Mouse (Mus musculus): Measurements from ENCODE around the gene Vapb. TPM values are rescaled to one million over a fixed set of nuclear protein-coding genes. Genes with fewer than 3 reads are reported as not detected.
A peak's percentile ranks its signal among the peaks of the same experiment; 100 is the strongest.

Vapb gene
- total RNA-seq (2014; rRNA removed; ENCODE audit: low replicate concordance) (25.8 and 26.8 TPM in 2 replicates), polyA plus RNA-seq (2015; fragmentation: Nextera tagmentation; extraction: Ambion mirVana) (11.2 and 11.9 TPM in 2 replicates)

- peaks cover 9% of the 10 kb centered on the region; the same call in 1 of the 2 replicates for H3K4me1 ChIP-seq (ENCODE audit: control insufficient read depth, insufficient read depth)
- DNase-seq (ENCODE audit: low spot score) = peak; percentile 97
- under 1% methylated on average over 70 of the region's 70 CpGs for WGBS
- peak; percentile 100 for ATAC-seq (ENCODE audit: insufficient read depth, low read depth)
- no peaks in the 10 kb centered on the region for H3K36me3 ChIP-seq (replicated peaks; ENCODE audit: control insufficient read depth, insufficient read depth, low read length)
- TF ChIP-seq EP300 (IDR thresholded peaks at IDR 0.05; ENCODE audit: low read depth) (no peak), CTCF (IDR thresholded peaks at IDR 0.05; ENCODE audit: low read depth) (peak; percentile 21; the same call in 1 of the 2 replicates)
- H3K9ac ChIP-seq (replicated peaks; ENCODE audit: low read depth, low read length) = peak within 1 kb of the TSS; percentile 80
- H3K9me3 ChIP-seq (replicated peaks; ENCODE audit: control insufficient read depth, low read length) = no peaks in the 10 kb centered on the region
- peak within 1 kb of the TSS; percentile 83 for H3K4me2 ChIP-seq (ENCODE audit: low read depth, low read length)
- no peaks in the 10 kb centered on the region for H3K27me3 ChIP-seq (ENCODE audit: control insufficient read depth, insufficient read depth, low read length)
- H3K27ac ChIP-seq (ENCODE audit: low read depth) = peak within 1 kb of the TSS; percentile 70
- peak within 1 kb of the TSS; percentile 91 for H3K4me3 ChIP-seq (ENCODE audit: low read depth, low read length)
Observed at GRCm38 (mm10) chr2:173737222-173737989, at the start of gene Vapb. Vapb (plus strand) TSS chr2:173737511.

- Histone ChIP-seq H3K36me3 (replicated peaks; ENCODE audit: control insufficient read depth, insufficient read depth, low read length) (peaks cover 26% of the 10 kb centered on the region), H3K4me1 (ENCODE audit: control insufficient read depth, insufficient read depth) (0 out of 2 replicates have a peak, but pooled peaks cover 2% of the 10 kb centered on the region), H3K9ac (replicated peaks; ENCODE audit: low read depth, low read length) (no peak overlapping the region), H3K9me3 (replicated peaks; ENCODE audit: control insufficient read depth, low read length) (no peaks in the 10 kb centered on the region), H3K27ac (ENCODE audit: low read depth) (no peak overlapping the region), H3K27me3 (ENCODE audit: control insufficient read depth, insufficient read depth, low read length) (no peaks in the 10 kb centered on the region), H3K4me2 (ENCODE audit: low read depth, low read length) (no peak overlapping the region), H3K4me3 (ENCODE audit: low read depth, low read length) (no peak overlapping the region)
- ATAC-seq (ENCODE audit: insufficient read depth, low read depth) = no peak
- TF ChIP-seq EP300 (IDR thresholded peaks at IDR 0.05; ENCODE audit: low read depth) (no peak), CTCF (IDR thresholded peaks at IDR 0.05; ENCODE audit: low read depth) (no peak)
- no peak for DNase-seq (ENCODE audit: low spot score)
Observed at GRCm38 (mm10) chr2:173689835-173690234, 47.5 kb upstream of the Vapb start.

GRCm38 (mm10) chr2:173691748-173692147 is 45.6 kb upstream of the Vapb start:
- DNase-seq (ENCODE audit: low spot score) = no peak
- 0 out of 2 replicates have a peak, but pooled peaks cover 2% of the 10 kb centered on the region for H3K4me1 ChIP-seq (ENCODE audit: control insufficient read depth, insufficient read depth)
- no peak for ATAC-seq (ENCODE audit: insufficient read depth, low read depth)
- H3K4me3 ChIP-seq (ENCODE audit: low read depth, low read length) = no peak overlapping the region
- H3K9ac ChIP-seq (replicated peaks; ENCODE audit: low read depth, low read length) = no peak overlapping the region
- WGBS = 76% methylated on average over 6 of the region's 6 CpGs
- H3K9me3 ChIP-seq (replicated peaks; ENCODE audit: control insufficient read depth, low read length) = no peaks in the 10 kb centered on the region
- no peaks in the 10 kb centered on the region for H3K27me3 ChIP-seq (ENCODE audit: control insufficient read depth, insufficient read depth, low read length)
- TF ChIP-seq CTCF (IDR thresholded peaks at IDR 0.05; ENCODE audit: low read depth) = no peak
- TF ChIP-seq EP300 (IDR thresholded peaks at IDR 0.05; ENCODE audit: low read depth) = no peak
- peaks cover 43% of the 10 kb centered on the region for H3K36me3 ChIP-seq (replicated peaks; ENCODE audit: control insufficient read depth, insufficient read depth, low read length)
- H3K27ac ChIP-seq (ENCODE audit: low read depth) = no peak overlapping the region
- H3K4me2 ChIP-seq (ENCODE audit: low read depth, low read length) = no peak overlapping the region

- Histone ChIP-seq H3K4me2 (ENCODE audit: low read depth, low read length) (no peak overlapping the region), H3K36me3 (replicated peaks; ENCODE audit: control insufficient read depth, insufficient read depth, low read length) (peaks cover 51% of the 10 kb centered on the region)
- 41% methylated on average over 2 of the region's 2 CpGs for WGBS
Observed at GRCm38 (mm10) chr2:173692693-173693092, 44.6 kb upstream of the Vapb start.

GRCm38 (mm10) chr2:173698850-173699249 is 38.5 kb upstream of the Vapb start:
- Histone ChIP-seq H3K9ac (replicated peaks; ENCODE audit: low read depth, low read length) (no peak overlapping the region), H3K4me3 (ENCODE audit: low read depth, low read length) (no peak overlapping the region), H3K4me2 (ENCODE audit: low read depth, low read length) (no peak overlapping the region), H3K27ac (ENCODE audit: low read depth) (no peak overlapping the region), H3K9me3 (replicated peaks; ENCODE audit: control insufficient read depth, low read length) (no peaks in the 10 kb centered on the region), H3K36me3 (replicated peaks; ENCODE audit: control insufficient read depth, insufficient read depth, low read length) (peaks cover 78% of the 10 kb centered on the region), H3K4me1 (ENCODE audit: control insufficient read depth, insufficient read depth) (peaks cover 15% of the 10 kb centered on the region; the same call in 1 of the 2 replicates), H3K27me3 (ENCODE audit: control insufficient read depth, insufficient read depth, low read length) (no peaks in the 10 kb centered on the region)
- DNase-seq (ENCODE audit: low spot score) (no peak), ATAC-seq (ENCODE audit: insufficient read depth, low read depth) (no peak)
- TF ChIP-seq EP300 (IDR thresholded peaks at IDR 0.05; ENCODE audit: low read depth) = no peak
- no peak for TF ChIP-seq CTCF (IDR thresholded peaks at IDR 0.05; ENCODE audit: low read depth)
- 51% methylated on average over 3 of the region's 3 CpGs for WGBS

More at GRCm38 (mm10) chr2:173692693-173693092, 44.6 kb upstream of the Vapb start:
- 0 out of 2 replicates have a peak, but pooled peaks cover 2% of the 10 kb centered on the region for H3K4me1 ChIP-seq (ENCODE audit: control insufficient read depth, insufficient read depth)
- DNase-seq (ENCODE audit: low spot score) (peak; percentile 53), ATAC-seq (ENCODE audit: insufficient read depth, low read depth) (peak; percentile 82)
- H3K9me3 ChIP-seq (replicated peaks; ENCODE audit: control insufficient read depth, low read length) = no peaks in the 10 kb centered on the region
- no peak overlapping the region for H3K9ac ChIP-seq (replicated peaks; ENCODE audit: low read depth, low read length)
- H3K27ac ChIP-seq (ENCODE audit: low read depth) = no peak overlapping the region; the same call in 1 of the 2 replicates
- no peak for TF ChIP-seq CTCF (IDR thresholded peaks at IDR 0.05; ENCODE audit: low read depth)
- peak; percentile 81 for TF ChIP-seq EP300 (IDR thresholded peaks at IDR 0.05; ENCODE audit: low read depth)
- H3K27me3 ChIP-seq (ENCODE audit: control insufficient read depth, insufficient read depth, low read length) = no peaks in the 10 kb centered on the region
- no peak overlapping the region for H3K4me3 ChIP-seq (ENCODE audit: low read depth, low read length)
